Mouse (Mus musculus): ENCODE data around the gene Zfp185.
A peak's percentile ranks its signal among the peaks of the same experiment; 100 is the strongest.

Zfp185 gene

DNA sequence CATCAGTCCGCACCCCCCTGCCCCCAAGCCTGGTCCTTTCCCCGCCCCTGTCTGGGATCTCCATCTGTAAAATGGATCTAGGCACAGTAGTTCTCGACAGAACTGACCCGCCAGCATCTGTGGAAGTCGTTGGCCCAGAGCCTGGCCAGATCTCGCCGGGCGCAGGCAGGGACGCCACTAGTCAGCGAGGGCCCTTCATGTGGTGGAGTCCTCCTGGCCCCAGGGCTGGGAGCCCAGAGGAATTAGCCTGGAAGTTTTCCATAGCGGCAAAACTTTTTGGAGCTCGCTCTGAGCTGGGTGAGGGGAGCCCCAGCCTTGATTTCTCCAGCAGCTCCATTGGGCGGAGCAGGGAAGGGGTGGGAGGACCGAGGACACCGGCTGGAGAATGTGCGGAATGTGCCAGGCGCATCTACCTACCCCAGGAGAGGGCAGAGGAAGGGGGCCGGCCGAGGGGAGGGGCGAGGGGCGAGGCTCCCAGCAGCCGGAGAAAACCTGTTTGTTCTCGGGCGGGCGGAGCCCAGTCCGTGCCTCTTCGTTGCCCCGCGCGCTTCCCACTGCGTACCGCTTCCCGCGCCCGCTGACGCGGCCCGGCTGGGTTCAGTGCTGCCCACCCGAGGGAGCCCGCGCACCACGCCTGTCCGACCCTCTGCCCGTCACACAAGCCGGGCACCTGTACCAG is at the start of gene Zfp185:
Zfp185 (plus strand) TSS at position 499 of the 679 bp plus-strand sequence.
- DNase-seq, result no peak

DNA sequence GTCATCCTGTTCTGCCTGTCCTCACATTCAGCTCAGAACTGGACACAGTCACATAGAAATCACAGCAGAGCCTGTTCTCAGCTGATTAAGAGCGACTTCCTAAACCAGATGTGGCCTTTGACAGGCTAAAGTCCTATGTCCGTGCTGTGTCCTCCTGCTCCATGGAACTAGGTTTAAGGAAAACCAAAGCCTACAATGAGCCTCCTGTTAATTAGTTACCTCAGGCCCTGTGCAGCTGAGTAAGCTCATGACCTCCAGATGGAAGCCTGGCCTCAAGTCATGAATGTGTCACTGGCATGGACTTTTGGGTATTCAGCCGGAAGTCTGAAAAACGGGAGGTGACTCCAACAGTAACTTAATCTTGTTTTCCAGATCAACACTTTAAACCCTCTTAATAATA is 33.7 kb upstream of the Zfp185 start:
- no peak for DNase-seq

DNA sequence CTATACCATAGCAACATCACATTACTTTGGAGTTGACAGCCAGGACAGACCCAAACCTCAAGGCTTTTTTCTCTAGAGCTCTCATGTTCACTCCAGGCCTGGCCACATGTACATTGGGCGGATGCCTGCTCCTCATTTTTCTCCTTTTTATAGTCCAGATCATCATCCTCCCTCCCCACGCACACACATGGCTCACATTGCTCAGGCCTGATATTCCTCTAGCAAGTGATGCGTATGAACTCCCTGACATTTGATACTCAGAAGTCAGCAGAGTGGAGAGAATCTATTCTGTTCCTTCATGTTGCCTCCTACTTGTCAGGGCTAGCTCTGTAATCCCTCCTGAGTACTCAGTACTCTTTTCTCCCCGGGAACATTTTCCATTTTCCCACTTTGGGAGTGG is 30.7 kb upstream of the Zfp185 start:
- no peak for DNase-seq

DNA sequence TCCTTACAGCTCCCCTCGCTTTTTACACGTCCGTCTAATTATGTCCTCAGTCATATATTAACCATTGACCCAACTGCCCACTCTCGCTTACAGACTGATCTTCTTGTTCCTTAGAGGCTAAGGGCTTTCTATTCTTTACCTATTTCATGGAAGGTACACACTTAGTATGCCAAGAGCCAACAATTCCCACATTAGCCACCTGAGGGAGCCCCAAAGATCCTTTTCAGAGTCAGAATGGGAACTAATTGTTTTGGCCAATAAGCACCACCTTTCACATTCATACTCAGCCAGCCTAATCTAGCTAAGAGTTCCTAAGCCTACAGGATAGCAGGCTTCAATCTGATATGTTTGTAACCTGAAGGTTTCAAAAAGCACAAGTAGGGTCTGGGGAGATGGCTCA is 26.7 kb upstream of the Zfp185 start:
- DNase-seq, result no peak

DNA sequence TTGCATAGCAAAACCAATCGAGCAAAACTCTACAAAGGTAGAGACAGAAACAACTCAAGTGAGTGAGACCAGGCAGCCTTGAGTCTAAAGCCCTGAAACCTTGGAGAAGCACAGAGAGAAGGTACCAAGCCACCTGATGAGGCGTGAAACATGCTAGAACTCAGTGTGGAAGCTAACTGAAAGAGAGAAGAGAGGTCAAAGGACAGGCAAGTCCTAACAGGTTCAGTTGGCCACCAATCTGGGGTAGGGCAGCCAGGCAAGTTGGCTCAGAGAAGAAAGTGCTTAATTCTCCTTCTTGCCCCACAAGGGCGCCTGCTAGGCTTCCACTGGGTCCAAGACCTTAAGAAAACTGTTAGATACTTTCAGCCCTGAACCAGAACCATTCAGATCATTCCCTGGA is 25.6 kb upstream of the Zfp185 start:
- no peak for DNase-seq

DNA sequence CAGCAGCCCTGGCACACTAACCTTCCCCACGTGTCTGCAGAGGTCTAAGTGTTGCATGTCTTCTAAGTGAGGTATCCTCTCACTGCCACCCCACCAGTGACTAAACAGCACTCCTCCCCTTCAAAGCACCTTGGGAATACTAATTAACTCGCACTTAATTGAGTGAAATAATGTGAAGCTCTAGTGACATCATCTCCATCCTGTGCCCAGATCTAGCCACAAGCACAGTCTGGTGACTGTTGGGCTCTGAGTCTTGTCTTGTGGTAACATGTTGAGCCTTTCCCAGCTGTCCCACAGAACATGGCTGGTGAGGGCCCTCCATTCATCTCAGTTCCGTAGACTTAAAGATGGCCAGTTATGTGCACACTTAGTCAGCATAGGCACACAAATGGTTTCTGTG is 24.4 kb upstream of the Zfp185 start:
- DNase-seq, result no peak

DNA sequence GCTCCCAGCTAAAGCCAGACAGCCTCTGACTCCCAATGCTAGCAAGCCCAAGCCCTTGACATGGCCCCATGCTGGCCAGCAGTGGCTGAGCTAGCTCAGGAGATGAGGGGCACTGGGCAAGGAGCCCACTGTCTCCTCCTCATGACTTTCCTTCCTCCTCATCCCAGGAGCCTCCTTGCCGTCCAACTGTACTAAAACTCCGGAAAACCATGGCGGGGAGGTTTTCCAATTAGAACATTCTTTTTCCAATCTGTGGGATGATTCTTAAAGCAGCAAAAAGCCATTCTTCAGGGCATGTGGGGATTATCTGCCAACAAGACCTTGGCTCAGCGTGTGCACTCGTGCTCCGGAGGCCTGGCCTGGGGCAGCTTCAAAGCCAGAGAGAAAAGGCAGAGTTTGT is 4.3 kb upstream of the Zfp185 start:
- DNase-seq, result no peak

DNA sequence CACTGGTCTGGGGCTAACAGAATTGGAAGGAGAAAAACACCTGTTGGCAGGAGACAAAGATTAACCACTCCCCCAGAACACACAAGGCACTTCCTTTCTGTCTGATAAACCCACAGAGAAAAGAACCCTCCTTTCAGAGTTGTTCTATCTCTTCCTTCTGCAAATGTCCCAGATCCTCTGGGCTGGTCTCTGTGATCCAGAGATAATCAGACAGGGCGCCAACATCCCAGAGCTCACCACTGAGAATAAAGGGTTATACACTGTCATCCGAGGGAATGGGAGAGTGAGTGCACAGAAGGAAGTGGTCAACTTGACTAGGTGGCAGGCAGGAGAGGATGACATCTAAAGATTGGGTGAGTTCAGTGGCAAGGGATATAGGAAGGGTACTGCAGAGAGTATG is 1.5 kb upstream of the Zfp185 start:
- DNase-seq, result no peak

DNA sequence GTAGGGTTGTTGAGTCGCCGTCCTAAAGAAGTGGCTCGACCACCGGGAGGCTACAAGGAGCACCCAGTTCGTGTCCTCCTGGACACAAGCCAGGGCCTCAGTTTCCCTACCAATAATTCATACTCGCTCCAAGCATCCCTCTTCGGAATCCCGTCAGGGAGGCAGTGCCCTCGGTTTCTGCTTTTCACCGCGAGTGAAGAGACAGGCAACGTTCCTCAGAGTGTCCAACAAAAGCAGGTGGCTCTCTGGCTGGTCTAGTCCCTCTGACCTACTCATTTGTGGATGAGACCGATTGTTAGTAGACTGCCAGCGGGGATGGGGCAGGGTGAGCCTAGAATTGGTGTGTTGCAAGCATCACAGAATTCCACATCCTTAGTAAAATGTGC is 374 bp downstream of the Zfp185 start:
- no peak for DNase-seq

DNA sequence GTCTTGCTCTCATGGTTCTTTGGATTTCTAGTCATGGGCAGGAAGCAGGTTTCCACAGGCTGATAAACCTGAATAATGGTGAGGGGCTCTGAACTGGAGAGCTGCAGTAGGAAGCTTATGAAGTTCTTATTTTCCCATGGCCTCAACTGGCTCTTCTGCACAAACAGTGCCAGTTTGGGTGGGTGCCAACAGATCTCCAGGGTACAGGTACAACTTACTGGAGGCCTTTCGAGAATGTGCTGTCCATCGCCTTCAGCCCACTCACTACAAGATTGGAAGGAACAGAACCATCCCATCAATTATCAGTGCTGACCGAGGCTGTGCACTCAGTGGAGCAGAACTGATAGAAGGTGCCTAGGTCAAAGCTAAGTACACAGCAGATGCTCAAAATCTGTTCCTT is 1.3 kb downstream of the Zfp185 start:
- DNase-seq, result no peak

DNA sequence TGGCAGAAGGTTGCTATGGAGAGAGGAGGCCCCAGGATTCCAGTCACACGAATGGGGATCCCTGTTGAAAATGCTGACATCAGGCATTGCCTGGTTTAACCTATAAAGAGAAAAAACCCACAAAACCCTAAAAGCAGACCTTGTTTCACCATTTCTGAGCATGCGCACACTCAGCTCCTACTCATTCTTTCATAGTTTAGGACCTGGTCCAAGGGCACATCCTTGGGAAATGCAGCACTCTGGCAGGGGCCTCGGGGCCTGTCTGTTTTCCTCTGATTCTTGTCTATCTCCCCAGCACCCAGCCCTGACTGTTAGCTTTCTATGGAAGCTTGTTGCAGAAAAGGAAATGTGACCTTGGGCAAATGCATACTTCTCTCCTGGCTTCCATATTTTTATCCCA is 3.4 kb downstream of the Zfp185 start:
- no peak for DNase-seq

DNA sequence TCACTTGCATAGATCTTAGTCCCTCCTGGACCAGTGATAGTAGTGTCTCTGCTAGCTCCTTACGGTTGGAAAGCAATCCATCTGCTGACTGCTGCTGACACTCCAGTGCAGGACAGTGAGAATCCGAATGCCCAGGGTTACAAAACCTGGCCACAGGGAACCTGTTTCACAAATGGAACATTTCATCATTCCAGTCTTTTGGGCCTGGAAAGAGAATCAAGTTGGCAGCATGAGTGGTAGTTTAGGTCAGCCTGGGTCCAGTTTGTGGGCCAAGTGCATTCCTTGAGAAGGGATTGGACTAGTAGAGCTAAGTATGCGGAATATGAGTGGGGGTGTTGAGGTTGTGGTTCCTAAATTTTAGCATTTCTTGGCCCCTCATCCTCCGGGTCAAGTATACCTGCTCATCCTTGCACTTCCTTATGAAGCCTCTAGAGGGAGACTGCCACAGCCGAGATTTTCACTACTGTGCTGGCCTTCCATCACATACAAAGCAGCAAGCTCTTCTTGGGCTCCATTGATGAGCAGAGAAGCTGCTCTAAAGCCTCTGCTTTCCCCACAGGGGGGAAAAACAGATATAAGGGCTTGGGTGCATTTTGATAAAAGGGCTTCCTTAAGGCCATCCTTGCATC is 5.3 kb downstream of the Zfp185 start:
- no peak for DNase-seq

DNA sequence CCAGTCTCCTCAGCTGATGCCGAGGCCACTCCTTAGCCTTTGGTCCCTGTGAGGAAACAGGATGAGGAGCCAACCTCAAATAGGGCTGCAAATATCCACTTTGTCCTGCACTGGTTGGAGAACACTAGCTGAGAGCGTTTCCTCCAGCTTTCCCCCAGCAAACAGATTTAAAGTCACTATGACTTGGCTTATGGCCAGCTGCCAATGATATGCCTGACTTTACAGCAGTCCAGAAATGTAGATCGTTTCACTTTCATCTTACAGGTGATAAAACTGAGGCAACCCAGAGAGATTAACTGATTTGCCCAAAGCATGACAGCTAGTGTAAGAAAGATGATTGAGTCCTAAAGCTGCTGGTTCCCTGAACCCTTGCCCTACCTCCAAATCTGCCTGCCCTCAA is 8.4 kb downstream of the Zfp185 start:
- DNase-seq, result no peak

DNA sequence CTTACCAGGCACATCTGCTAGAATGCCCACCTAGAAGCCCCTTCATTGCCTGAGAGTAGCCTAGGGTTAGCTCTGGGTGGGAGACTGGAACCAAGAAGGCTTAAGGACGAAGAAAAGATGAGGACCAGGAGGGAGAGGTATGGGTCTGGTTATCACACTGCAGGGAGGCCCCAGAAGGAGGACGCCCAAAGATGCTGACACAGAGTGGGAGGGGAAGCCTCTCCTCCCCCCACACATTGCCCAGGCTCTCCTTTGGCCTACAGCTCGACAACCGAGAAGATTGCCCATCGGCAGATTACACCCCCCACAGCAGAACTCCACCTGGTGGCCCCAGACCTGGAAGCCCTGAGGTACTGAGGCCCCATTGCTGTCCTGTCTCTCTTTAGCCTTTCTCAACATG is 16.0 kb downstream of the Zfp185 start:
- DNase-seq, result no peak

DNA sequence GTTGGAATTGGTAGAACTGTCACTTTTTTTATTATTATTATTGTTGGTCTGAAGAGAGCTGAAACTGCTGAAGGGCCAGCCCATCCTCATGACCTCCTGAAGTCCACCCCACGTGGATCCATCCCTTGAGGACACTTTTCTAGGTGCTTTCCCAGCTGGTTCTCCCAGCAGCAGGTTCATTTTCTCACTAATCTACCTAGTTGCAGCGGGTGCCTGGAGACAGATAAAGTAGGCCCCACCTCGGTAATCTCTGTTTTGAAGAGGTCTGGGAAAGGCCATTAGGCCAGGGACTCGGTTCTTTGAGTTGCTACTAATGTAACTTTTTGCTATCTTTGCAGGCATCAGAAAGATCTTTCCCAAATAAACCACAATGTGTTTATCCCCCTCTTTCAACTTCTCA is 18.5 kb downstream of the Zfp185 start:
- DNase-seq, result no peak

DNA sequence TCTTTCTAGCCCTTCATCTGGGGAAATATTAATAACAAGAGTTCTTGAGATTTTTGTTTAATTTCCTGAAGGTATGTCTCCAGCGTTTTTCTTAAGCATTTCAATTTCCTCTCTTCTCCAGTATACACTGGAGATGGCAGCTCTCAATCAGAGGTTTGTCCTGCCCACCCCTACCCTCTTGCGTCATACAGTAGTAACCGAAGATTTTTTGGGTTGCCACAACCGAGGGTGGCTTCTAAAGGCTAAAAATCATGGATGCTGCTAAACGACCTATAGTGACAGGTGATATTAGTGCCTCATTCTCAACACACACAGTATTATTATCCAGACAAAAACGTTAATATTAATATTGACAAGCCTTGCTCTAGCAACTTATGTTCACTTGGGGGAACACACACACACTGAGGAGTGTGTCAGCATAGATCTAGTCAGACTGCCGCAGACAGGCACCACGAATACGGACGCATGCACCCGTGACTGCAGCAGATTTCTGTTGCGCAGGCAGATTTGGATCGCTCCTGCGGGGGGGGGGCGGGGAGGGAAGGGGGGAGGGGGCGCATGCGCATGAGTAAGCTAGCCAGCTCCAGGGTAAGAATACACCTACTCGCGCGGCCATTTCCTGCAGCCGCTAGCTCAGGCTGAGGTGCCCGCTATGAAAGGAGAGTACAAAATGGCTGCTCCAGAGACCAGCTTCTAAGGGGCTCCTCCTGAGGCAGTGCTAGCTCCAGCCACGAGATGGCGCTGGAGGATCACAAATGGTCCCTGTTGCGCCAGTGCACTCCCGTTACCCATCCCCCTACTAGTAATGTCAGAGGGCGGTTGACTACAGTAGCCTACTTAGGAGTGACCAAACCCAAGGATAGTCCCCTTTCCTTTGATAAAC is 20.7 kb downstream of the Zfp185 start:
- peak; percentile 93 to 94 for DNase-seq

DNA sequence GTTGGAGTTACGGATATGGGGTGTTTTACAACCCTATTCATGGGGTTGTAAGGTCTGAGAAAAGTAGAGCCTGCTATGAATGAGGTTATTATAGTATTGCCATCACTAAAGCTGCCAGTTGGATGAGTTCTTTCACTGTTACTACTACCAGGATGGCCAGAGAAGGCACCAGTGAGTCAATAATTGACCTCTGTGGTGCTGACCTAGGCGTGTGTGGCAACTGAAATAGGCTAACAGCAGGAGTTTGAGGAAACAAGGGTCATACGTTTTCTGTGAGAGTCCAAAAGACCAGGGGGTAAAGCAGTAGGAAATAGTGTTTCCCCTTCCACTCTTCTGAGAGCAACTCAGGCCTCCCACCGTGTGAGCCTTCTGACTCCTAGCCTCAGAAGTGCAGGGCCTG is 25.7 kb downstream of the Zfp185 start:
- no peak for DNase-seq

DNA sequence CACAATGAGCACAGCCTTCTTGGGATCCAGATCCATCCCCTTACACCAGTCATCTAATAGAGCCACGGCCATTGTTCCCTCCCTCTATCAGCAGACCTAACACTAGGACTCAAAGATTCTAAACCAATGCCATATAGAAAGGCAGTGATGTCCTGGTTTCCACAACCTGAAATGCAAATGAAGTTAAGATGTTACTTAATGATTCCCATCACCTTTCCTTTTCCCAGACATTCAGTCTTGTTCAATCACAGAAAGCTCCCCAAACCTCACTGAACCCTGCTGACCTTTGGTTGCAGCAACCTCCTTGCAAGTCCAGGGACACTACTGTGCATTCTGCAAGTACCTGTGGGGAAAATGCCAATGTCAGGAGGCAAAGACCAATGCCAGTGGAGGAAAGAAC is 49.9 kb downstream of the Zfp185 start, which contains the start of gene Pnma5:
Pnma5 (minus strand) TSS at position 101 of the 400 bp plus-strand sequence.
- DNase-seq, result no peak

DNA sequence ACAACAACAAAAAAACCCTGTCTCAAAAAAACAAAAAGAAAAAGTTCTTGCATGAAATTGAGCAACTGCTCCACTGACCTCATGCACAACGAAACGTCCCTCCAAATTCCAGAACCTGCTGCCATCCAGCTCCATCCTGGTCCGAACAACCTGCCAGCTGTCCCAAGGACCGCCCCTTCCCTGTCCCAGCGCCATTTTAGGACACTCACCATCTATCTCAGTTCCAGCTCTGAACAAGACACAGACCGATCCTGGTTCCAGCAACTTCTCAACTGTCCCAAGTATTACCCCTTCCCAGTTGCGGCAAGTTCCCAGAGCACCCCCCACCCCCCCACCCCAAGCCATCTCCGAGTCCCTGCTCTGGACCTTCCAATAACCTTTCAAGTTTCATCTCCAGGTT is 51.7 kb downstream of the Zfp185 start:
- no peak for DNase-seq

DNA sequence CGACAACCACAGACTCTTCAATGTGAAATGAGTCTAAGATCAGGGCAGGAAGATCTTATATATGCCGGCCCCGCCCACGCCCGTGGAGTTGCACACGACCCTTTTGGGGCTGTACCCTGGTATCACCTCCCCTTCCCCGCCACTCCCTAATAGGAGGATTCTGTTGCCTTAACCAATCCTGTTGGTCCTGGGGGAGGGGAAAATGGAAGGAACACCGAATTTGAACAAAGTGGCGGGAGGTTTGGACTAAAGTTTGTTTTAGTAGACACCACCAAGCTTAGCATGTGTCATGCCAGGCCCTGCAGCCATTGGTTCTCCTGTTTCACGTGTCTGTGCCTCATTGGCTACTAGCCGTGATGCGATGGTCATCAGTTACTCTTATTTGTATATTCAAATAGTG is 52.5 kb downstream of the Zfp185 start:
- no peak for DNase-seq

DNA sequence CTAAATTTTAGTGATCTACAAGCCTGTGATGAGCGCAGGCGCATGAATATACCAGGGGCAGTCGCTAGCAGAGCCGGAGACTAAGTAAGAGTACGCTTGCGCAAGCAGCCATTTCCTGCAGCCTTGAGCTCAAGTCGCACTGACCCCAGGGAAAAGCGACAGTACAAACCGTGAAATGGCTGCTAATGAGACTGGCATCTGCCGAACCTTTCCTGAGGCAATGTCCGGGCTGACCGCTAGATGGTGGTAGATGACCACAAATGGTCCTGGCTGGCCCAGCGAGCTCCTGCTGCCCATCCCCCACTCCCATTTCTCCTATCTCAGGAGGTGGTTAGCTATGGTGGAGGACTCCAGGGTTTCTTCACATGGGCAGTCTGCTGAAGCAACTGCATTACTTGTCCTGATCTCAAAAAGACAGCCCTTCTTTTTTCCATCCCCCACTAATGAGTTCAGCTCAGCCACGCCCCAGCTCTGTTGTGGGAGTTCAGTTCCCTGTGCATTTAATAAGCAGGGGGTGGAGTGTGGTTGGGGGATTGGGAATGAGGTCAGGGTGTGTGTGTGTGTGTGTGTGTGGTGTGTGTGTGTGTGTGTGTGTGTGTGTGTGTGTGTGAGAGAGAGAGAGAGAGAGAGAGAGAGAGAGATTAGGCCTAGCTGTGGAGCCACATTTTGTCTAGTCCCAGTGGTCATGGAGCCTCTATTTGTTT is 66.9 kb downstream of the Zfp185 start:
- peak; percentile 93 to 98 for DNase-seq

DNA sequence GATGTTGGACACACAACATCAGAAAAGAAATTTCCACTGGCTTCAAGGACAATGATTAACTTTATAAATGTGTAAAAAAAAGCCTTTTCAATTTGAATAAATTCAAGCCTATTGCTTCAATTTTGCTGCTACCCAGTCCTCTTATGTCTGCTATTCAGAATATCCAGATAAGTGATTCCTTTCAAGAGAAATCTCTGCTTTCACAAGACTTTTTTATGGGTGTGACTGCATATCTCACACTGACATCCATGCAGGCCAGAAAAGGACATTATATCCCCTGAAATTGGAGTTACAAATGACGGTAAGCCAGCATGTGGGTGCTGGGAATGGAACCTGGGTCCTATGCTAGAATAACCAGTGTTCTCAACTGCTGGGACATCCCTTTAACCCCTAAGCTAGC is 74.4 kb downstream of the Zfp185 start:
- DNase-seq, result no peak

DNA sequence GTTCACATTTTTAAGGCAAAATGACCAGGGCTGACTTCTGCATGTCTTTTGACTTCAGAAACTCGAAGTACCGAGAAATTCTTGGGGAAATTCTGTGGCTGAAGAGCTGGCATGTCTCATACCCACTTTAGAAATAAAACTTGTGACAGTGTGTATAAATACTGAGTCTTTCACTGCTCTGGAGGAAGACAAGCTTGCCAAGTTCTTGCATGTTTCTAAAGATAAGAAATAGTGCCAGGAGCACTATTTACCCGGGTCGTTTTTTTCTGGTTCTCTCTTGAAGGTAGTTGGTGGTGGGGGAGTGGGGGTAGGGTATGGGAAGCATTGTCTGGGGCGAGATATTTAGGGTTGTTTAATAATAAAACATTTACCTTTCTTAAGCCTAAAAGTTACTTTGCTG is 75.2 kb downstream of the Zfp185 start:
- no peak for DNase-seq

All from cerebellum, postnatal 36 days (tissue).